Mouse (Mus musculus) spleen, adult 12 weeks (tissue): ENCODE results near the gene Scgb1a1.
A peak's percentile ranks its signal among the peaks of the same experiment; 100 is the strongest.
"Not testable (repeated sequence)": the region's sequence is repeated elsewhere in the genome, so short reads cannot be mapped to it uniquely, and the experiment has no call there.

Experiments
- DNase-seq: peaks from one replicate; pipeline ENCODE4 v3.0.0; 2022; ENCODE audit warnings: low spot score

The Scgb1a1 gene

DNA sequence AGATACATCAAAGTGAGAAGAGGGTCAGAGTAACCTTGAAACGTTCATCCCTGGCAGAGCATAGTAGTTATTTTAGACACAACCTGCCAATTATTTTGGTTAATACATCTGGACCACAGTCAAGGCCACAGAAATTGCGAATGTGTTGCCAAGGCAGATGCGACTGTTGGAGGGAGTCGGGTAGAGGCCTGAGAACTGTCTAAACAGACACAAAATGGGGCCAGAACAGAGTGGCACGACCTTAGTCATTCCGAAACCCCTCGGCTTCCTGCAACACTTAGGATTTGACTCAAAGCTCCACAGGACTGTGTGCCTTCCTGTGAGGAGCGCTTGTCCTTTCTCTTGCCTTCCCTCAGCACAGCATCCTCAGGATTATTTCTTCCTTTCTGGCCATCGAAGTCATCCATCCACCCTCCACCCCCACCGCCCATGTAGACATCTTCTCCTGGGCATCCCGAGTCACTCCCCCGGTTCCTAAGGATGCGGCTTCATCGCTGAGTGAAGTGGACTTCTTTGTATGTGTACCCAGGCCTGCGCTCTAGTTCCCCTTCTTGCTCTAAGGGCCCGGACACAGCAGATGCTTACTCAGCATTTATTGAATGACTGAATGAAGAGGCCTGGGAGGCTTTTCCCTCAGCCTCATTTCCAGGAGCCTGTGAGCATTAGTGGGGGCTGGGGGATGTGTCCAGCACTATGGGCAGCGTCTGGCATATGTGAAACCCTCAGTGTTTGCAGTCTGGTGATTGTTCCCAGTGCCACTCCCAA, 12.7 kb upstream of the Scgb1a1 start:
- no peak for DNase-seq

GRCm38 (mm10) chr19:9099751-9100150, 12.0 kb upstream of the Scgb1a1 start:
- DNase-seq = no peak

DNA sequence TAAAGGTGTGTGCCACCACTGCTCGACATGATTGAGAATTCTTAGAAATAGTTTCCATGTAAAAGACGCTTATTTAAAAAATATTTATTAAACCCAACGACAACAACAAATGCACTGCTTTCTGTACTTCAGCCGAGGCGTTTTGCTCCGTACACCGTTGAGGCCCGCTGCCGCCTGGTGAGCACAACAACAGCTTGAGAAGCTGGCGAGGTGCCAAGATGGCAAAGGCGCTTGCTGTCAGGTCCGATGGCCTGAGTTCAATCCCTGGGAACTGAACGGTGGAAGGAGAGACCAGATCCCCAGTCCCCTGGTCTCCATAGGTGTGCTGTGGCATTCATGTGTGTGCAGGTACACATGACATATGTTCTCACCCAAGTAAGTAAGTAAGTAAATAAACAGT, 9.7 kb upstream of the Scgb1a1 start:
- DNase-seq = no peak

DNA sequence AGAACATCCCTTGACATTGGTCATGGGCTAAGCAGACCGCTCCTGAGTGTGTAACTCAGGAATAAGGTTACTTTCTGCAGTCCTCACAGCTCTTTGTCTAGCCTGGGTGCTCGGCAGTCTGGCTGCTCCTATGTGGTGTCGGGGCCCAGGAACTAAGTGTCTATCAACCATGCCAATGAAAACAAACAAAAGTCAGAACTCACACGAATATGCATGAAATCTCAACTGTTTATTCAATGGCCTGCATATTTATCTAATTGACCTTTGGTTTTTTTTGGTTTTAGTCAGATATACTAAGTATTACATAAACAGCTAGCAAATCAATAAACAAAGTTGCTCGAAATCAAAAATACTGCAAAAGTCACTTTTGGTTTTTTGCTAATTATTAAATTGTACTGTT, 7.4 kb upstream of the Scgb1a1 start:
- no peak for DNase-seq

- no peak for DNase-seq
These were observed 3.0 kb upstream of the Scgb1a1 start for GRCm38 (mm10) chr19:9090709-9091108.

- no peak for DNase-seq
These were observed 2.4 kb upstream of the Scgb1a1 start for GRCm38 (mm10) chr19:9090191-9090590.

GRCm38 (mm10) chr19:9083892-9084291, 3.9 kb downstream of the Scgb1a1 start:
- not testable (repeated sequence) for DNase-seq

GRCm38 (mm10) chr19:9083010-9083355, 4.8 kb downstream of the Scgb1a1 start:
- no peak for DNase-seq

DNA sequence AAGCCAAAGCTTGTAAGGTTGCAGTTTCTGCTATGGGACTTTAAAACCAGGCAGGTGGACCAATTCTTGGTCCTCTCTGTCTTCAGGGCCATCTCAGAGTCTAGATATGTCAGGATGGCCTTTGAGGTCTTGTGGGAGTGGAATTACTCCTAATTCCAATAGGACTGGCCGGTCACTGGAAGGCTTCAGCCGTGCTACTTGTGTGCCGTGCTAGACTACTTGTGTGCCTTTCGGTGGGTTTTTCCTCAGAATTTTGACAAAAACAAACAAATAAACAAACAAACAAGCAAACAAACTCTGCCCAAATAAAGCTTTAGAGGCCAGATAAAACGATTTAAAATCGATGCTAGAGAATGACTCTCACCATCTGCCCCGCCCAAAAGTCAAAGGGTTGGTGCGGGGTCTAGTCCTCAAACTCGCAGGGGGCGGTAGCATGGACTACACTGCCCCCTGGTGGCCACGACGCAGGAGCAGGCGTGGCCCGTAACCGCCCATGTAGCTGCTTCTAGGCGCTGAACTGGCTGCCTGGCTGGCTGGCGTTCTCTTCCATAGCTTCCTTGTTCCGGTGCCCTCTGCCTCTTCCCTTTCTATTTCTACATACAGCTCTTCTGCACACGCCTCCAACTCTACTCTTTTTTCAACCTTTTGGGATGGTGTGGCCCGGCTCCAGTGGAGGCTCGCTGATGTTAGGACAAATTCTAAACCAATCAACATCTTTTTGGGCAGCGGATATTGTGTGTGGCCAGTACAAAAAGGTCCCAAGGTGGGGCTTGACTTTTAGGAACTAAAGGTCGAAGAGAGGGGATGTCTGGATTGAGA, 5.4 kb downstream of the Scgb1a1 start:
- DNase-seq = peak; percentile 65

GRCm38 (mm10) chr19:9081311-9082190, 6.2 kb downstream of the Scgb1a1 start:
- no peak for DNase-seq

- no peak for DNase-seq
These were observed 7.8 kb downstream of the Scgb1a1 start for GRCm38 (mm10) chr19:9079916-9080315.

- DNase-seq = no peak
These were observed 10.6 kb downstream of the Scgb1a1 start for GRCm38 (mm10) chr19:9076982-9077660.

DNA sequence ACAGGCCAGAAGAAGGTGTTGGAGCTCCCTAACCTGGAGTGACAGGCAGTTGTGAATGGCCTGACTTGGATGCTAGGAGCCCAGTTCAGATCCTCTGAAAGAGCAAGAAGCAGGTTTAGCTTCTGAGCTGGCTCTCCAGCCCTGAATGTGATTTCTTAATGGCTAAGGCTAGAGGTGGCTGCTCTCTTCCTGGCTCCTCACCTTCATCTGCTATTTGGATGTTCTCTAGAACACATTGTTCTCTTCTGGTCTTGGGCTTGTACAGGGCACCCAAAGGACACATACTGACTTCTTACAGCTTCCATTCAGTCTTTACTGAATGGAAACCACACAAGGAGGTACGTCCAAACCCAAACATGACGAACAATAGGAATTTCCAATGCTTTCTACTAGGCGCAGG, 11.7 kb downstream of the Scgb1a1 start:
- no peak for DNase-seq

DNA sequence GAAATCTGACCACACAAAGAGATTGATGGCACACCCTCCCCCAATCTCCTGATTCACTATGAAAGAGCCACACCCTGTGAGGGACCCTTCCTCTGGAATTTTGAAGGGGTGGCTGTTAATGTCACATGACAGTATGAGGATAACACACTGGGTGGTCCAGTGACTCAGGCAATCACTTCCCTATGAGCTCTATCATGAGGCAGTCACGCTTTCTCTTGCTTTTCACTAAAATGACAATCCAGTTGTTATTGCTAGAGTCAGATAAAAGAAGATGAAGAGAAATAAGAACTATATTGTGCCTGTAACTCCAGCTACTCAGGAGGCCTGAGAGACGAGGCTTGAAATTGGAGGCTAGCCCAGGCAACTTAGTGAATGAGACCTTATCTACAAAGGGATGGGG, 12.2 kb downstream of the Scgb1a1 start:
- DNase-seq = no peak

DNA sequence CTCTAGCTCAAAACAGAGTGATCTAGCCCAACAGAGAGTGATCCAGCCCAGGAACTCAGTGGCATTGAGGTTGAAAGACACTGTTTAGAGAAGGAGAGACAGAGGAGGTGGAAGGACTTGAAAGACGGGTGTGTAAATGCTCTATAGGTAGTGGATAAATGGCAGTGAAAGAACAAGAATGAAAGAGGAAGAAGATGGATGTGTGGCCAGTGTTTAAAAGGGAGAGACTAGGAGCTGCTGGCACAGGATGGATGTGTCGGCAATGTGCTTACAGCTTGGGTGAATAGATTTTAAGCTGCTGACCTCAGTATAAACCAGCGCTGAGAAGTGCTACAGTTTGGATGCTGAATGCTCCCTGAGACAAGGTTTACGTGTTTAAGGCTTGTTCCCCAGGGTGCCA, 13.3 kb downstream of the Scgb1a1 start:
- no peak for DNase-seq

DNA sequence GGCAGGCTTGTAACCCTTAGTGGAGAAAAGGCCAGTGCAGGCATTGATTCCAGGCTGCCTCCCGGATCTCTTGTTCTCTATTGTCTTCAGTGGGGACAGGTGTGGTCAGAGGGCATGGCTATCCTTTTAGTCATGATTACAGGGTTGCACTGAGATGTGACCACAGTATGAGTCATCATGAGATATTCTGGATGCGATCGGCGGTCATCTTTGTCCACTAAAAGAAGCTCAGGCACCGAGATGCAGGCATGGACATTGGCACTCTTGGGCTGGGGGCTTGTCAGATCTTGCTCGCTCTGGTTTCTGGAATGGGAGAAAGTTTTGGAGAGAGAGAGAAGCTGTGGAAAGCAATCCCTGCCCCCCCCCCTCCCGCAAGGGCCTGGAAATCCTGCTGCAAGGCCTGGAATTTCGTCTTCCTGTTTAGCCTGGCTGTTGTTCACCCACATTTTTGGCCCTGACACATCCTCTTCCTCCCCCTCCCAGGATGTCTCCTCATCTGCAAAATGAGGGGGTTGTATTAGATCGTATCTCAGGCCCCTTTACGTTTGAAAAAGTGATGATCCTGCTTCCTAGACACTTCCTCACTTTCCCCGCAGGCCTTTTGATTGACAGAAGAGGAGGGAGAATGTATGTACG, 13.9 kb downstream of the Scgb1a1 start:
- no peak for DNase-seq

DNA sequence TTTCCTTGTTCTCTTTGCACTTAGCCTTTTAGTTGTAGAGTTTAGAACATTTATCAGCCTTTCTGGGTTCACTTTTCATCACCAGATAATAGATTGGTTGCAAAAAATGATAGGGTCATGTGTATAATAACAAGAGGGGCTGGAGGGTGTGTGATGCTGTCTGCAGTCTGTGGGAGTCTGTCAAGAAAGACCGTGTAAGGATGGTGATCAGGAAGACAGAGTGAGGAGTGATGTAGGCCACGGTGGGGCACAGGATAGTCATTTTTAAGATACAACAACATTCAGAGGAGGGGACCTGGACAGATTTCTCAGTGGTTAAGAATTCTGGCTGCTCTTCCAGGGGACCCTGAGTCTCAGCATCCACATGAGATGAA, 15.6 kb downstream of the Scgb1a1 start:
- no peak for DNase-seq

DNA sequence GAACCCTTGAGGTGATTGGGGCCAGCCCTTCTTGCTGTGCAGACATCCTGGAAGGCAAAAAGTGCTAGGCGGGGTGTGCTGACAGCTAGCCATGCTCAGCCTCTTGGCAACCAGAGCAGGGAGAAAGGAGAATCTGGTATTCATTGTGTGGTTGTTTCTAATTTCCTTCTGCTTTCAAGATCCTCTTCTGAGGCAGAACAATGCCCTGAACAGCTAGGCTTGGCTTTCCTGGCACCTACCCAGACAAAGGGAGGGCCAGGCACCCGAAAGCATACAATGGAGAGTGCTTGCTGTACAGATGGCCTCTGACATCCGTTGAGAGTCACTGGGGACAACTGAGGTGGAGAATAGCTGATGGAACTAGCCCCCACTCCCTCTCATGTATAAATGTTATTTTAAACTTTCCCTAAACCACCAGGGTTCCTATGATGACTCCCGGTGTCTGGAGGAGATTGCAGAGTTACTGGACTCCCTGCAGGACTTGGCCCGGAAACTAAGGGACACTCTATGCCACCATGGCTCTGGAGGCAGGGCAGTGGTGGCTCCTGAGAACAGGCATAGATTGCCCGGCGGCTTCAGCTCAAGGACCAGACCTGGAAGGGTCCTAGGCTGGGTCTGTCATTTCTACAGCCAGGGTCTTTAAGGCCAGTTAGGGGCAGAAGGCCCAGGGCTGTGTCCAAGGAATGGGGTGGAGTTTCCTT, 16.2 kb downstream of the Scgb1a1 start:
- DNase-seq = no peak

GRCm38 (mm10) chr19:9070316-9070715, 17.4 kb downstream of the Scgb1a1 start:
- DNase-seq = no peak

GRCm38 (mm10) chr19:9069687-9070307, 18.0 kb downstream of the Scgb1a1 start:
- no peak for DNase-seq
